Mouse (Mus musculus): ENCODE measurements around the gene Ccdc97.

The Ccdc97 gene

DNA sequence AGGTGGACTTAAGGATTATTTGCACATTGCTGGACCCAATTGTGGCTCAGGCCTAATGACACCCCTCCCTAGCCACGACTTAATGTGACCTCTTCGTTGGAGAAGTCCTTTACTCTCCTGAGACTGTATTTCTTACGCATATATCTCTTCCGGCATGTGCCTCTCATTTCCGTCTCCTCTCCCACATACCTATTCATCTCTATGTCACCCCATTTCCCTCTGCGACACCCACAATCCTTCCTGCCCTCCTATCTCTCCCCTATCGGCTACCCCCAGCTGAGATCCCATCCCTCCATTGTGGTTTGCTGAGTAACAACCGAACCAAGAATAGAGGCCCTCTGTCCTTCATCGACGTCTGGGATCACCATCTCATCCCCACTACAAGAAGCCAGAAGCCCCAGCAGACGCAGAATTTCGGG, 29.3 kb downstream of the Ccdc97 start:
- DNase-seq (ENCODE audit: low read depth, low spot score) = no peak

DNA sequence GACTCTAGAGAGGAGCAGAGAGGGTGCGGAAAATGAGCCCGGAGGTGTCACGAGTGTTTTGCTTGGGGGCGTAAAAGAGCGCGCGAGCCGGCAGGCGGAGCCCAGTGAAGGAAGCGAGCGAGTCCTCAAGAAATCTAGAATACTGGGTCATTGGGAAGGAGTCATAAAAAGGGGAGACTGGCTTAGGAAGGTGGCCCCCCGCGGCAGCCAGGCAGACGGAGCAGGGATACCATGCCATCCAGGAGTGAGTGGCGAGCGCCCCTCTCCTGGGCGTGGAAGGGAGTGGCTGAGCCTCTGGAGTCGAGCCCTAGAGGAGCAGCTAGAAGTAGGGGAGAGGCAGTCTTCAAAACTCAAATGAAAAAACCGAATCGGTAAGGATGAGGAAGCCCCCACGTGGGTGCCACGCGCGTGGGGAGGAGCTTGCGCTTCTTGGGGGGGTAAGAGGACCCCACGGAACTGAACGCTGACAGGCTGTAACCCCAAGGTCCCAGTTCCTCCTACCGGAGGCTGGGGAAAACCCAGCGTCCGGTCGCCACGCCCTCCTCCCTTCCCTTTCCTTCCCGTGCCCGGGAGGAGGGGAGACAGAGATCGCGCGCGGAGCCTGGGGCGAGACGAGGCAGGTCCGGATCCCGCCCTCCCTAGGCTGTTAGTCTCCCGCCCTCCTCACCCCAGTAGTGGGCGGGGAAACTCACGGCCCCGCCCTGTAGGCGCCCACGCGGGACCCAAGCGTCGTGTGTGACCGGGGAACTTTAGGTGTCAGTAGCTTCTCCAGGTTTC, 29.9 kb downstream of the Ccdc97 start:
- DNase-seq (ENCODE audit: low read depth, low spot score) = peak; percentile 91

- DNase-seq (ENCODE audit: low read depth, low spot score) = peak; percentile 43
Measured at GRCm38 (mm10) chr7:25687811-25688401, 31.0 kb downstream of the Ccdc97 start.

DNA sequence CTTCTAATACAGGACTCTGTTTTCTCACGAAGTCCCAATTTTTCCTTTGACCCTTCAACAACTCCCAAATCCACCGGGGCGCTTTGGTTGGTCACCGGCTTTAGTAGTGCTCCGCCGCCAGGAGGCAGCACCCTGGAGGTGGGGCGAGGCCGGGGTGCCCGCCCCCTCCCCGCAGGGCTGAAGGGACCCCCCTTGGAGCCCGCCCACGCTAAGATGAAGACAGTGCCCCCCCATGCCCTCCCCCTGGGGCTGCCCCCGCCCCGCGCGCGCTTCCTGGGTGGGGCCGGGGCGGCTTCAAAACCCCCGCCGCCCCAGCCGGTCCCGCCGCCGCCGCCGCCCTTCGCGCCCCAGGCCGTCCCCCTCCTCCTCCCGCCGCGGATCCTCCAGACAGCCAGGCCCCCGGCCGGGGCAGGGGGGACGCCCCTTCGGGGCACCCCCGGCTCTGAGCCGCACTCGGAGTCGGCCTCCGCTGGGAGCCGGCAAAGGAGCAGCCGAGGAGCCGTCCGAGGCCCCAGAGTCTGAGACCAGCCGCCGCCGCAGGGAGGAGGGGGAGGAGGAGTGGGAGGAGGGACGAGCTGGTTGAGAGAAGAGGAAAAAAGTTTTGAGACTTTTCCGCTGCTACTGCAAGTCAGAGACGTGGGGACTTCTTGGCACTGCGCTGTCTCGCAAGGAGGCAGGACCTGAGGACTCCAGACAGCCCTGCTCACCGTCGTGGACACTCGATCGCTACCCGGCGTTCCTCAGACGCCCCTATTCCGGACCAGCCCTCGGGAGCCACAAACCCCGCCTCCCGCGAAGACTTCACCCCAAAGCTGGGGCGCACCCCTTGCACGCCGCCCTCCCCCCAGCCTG, 32.0 kb downstream of the Ccdc97 start, which contains the start of gene Tgfb1:
TSS of gene Tgfb1 (plus strand) at position 323 of the 852 bp plus-strand sequence.
- DNase-seq (ENCODE audit: low read depth, low spot score) = peak; percentile 85

DNA sequence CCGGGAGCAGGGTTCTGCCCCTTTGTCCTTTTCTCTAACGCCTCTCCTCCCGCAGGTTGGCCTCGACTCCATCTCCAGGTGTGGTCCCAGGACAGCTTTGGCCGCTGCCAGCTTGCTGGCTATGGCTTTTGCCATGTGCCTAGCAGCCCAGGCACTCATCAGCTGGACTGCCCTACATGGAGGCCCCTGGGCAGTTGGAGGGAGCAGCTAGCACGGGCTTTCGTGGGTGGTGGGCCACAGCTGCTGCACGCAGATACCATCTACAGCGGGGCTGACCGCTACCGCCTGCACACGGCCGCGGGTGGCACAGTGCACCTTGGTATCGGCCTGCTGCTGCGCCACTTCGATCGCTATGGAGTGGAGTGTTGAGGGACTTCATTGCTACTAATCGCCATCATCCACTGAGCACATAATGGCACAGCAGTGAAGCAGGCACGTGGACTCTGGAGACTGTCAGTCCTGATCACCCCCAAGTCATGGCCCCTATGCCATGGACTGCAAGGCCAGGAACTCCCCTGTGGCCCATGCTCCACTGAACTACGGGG, 32.9 kb downstream of the Ccdc97 start:
- DNase-seq (ENCODE audit: low read depth, low spot score) = no peak

DNA sequence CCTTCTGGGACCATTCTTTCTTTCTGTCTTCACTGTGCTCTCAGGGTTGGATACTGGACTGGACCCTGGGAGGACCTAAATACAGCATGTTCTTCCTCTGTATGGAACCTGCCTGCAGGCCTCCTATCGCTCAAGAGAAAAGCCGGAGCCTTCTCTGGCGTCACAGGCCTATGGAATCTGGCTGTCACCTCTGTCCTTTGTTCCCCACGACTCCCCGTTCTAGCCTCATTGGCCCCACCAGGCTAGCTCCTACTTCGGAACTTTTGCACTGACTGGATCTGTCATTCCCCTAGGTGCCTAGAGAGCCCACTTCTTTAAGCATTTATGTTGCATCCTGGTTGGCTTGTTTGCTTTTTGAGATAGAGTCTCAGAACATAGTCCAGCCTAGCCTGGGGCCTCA, 34.2 kb downstream of the Ccdc97 start:
- DNase-seq (ENCODE audit: low read depth, low spot score) = no peak

DNA sequence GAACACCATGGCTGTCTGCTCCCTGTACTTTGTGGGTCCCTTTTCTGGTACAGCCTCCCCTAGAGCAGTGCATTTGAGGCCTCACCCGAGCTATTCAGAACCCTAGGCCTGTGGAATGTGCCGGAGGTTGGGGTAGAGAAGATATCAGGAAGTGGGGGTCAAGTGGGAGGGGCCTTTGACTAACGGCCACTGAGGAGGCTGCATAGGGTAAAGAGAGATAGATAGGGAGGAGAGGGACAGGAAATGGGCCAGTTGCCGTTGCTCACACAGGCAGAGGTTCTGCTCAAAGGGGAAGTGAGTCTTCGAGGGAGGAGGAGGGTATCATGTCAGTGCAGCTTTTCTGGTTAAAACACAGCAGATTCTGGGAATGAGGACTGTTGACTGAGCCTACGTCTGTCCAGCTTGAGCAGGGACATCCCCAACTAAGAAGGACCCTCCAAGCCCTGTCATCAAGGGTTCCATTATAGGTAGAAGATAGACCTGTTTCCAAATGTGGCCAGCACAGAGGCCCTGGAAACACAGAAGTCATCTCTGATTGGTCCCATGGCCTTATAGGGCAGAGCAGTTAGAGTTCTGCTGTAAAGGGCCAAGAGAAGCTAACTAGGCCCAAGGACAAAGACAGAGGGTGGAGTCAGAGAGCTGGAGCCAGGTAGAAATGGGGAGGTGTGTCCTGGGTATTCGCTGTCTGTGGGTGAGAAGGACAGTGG, 35.3 kb downstream of the Ccdc97 start:
- DNase-seq (ENCODE audit: low read depth, low spot score) = no peak

GRCm38 (mm10) chr7:25681341-25682231, 37.3 kb downstream of the Ccdc97 start:
- no peak for DNase-seq (ENCODE audit: low read depth, low spot score)

GRCm38 (mm10) chr7:25680514-25681258, 38.2 kb downstream of the Ccdc97 start, which contains the start of gene B9d2:
Gene B9d2, plus strand, starts transcription at chr7:25680780.
- peak; percentile 98 for DNase-seq (ENCODE audit: low read depth, low spot score)

DNA sequence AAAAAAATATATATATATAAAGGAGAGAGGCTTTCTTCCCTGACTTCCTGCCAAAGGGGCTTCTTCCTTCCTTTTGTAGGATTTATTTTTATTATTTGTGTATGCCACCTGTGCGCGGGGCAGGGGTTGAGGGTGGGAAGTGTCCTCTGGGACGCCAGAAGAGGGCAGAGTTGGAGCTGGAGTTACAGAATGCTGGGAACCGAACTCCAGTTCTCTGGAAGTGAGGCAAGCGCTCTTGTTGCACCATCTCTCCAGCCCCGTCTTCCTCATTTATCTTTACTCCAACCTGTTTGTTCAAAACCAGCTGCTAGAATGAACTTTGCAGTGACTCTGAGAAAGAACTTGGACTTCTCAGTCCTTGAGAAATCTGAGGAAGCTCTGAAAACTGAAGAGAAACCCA, 38.9 kb downstream of the Ccdc97 start:
- DNase-seq (ENCODE audit: low read depth, low spot score) = no peak

- no peak for DNase-seq (ENCODE audit: low read depth, low spot score)
Measured at GRCm38 (mm10) chr7:25677013-25677412, 41.9 kb downstream of the Ccdc97 start.

GRCm38 (mm10) chr7:25676085-25676781, 42.7 kb downstream of the Ccdc97 start:
- DNase-seq (ENCODE audit: low read depth, low spot score) = no peak

DNA sequence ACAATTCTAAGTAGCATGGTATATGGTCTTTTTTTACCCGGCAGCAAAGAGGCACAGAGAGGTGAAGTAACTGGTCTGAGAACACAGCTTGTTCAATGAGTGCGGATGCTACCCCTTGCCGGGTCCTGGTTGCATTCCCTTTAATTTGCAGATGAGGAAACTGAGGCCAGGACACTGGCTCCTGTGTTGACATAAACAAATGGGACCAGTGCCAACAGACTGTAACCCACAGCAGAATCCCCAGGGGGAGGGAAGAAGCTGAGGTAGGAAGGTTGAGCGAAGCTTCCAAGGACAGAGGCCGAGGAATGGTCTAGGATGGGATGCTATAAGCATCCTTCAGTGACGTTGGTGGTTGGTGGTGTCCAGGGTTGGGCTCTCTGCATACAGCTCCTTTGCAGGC, 43.5 kb downstream of the Ccdc97 start:
- DNase-seq (ENCODE audit: low read depth, low spot score) = no peak

DNA sequence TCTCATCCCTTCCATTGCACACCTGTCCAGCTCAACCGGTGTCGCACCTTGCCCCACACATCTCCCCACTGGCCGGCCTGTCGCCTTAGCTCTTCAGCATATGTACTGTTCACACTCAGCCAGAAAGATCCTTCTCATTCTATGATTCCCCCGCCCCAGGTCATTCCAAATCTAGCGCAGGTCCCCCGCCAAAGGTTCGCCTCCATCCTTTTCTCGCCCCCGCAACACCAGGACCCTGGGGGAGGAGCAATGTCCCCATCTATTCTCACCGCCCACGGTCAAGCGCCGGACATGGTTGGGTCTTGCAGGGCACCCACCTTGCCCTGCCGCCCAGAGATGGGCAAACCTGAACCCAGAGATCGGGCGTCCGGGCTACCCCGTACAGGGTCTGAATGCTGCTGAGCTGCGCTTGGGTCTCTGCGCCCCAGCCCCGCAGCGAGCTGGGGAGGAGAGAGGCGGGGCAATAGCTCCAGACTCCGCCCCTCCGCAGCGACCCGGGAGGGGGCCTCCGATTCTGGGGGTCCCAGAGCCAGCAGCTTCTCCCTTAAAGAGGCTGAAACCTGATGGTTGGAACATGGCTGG, 44.1 kb downstream of the Ccdc97 start, which contains the start of gene Tmem91:
TSS of gene Tmem91 (minus strand) at position 448 of the 582 bp plus-strand sequence.
- DNase-seq (ENCODE audit: low read depth, low spot score) = no peak

GRCm38 (mm10) chr7:25674297-25674696, 44.6 kb downstream of the Ccdc97 start:
- no peak for DNase-seq (ENCODE audit: low read depth, low spot score)

- peak; percentile 75 for DNase-seq (ENCODE audit: low read depth, low spot score)
Measured at GRCm38 (mm10) chr7:25672442-25672841, 46.4 kb downstream of the Ccdc97 start.

DNA sequence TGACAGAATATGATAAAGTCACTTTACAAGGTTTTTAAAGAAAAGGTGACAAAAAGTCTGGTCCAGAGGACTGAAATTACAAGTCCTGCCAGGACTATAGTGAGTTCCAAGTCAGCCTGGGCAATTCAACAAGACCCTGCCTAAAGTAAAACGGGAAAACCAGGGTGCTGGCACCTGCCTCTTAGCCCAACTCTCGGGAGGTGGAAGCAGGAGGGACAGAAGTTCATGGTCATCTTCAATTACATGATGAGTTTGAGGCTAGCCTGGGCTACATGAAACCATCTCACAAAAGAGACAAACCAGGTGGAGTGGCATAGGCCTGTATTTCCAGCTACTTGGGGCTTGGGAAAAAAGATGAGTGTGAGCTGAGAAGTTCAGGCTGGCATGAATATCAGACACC, 47.2 kb downstream of the Ccdc97 start:
- no peak for DNase-seq (ENCODE audit: low read depth, low spot score)

DNA sequence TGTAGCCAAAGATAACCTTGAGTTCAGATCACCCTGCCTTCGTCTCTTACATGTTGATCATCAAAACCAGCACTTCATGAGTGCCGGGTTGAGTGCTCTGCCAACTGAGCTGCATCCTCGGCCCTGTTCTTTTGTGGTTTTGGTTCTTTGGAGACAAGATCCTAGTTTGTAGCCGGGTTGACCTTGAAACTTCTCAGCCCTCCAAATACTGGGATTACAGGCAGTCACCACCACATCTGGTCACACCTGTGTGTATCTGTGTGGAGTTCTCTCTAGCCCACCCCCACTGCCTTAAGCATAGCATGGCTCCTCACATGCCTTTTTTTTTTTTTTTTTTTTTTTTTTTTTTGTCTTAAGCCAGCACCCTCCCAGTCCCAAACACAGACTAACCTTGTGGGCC, 48.8 kb downstream of the Ccdc97 start:
- peak; percentile 62 for DNase-seq (ENCODE audit: low read depth, low spot score)

Measured in ZHBTc4 (cell line).